Mouse (Mus musculus) limb, embryonic 11.5 days (tissue): Measurements from ENCODE around the gene Ophn1. TPM values are rescaled to one million over a fixed set of nuclear protein-coding genes. Genes with fewer than 3 reads are reported as not detected.
A peak's percentile ranks its signal among the peaks of the same experiment; 100 is the strongest.

Source experiments
- ATAC-seq: fragments of 200-750 bp; cut with Nextera tagmentation; 2 replicates; pipeline ENCODE4 v1.8.0; 2017; ENCODE audit warnings: low read depth; ENCODE audit not compliant: insufficient number of reproducible peaks, low FRiP score, low TSS enrichment
- DNase-seq: peaks from one replicate; pipeline ENCODE4 v3.0.0-alpha.2; 2015; ENCODE audit warnings: low spot score
- H3K27ac ChIP-seq: fragments of 300-500 bp; sonication (generic); replicated peaks from 2 replicates; pipeline ENCODE4 v1.5.1; 2014; ENCODE audit warnings: low read depth, mild to moderate bottlenecking, low read length
- H3K27me3 ChIP-seq: fragments of 300-500 bp; sonication (generic); 2 replicates; pipeline ENCODE4 v1.6.1; 2014; ENCODE audit warnings: mild to moderate bottlenecking, low read length, mixed read lengths; ENCODE audit not compliant: control insufficient read depth, insufficient read depth
- H3K36me3 ChIP-seq: fragments of 300-500 bp; sonication (generic); 2 replicates; pipeline ENCODE4 v1.6.1; 2014; ENCODE audit warnings: mild to moderate bottlenecking, low read length, moderate library complexity, mixed read lengths; ENCODE audit not compliant: control insufficient read depth, insufficient read depth
- H3K4me1 ChIP-seq: fragments of 300-500 bp; sonication (generic); 2 replicates; pipeline ENCODE4 v1.6.1; 2014; ENCODE audit warnings: low read length, mixed read lengths; ENCODE audit not compliant: control insufficient read depth, insufficient read depth
- H3K4me2 ChIP-seq: fragments of 300-500 bp; sonication (generic); 2 replicates; pipeline ENCODE4 v1.6.1; 2014; ENCODE audit warnings: low read depth, mild to moderate bottlenecking, moderate library complexity; ENCODE audit not compliant: severe bottlenecking
- H3K4me3 ChIP-seq: fragments of 300-500 bp; sonication (generic); 2 replicates; pipeline ENCODE4 v1.5.1; 2014; ENCODE audit warnings: low read depth, low read length
- H3K9ac ChIP-seq: fragments of 300-500 bp; sonication (generic); 2 replicates; pipeline ENCODE4 v1.6.1; 2014; ENCODE audit warnings: mild to moderate bottlenecking, low read length
- H3K9me3 ChIP-seq: fragments of 300-500 bp; sonication (generic); 2 replicates; pipeline ENCODE4 v1.6.1; 2016; ENCODE audit warnings: low read length; ENCODE audit not compliant: control insufficient read depth
- WGBS: fragments of 180-500 bp; shearing (Covaris S2); extraction: QIAGEN DNeasy Blood & Tissue Kit; methylation state at CpG from one replicate; pipeline ENCODE4 v1.1.7; 2014; 5-methylcytosine and 5-hydroxymethylcytosine counted together
- polyA plus RNA-seq: library from polyadenylated mRNA; unstranded; fragments of >200 nt; fragmentation: Nextera tagmentation; extraction: Ambion mirVana; gene quantifications from 2 replicates; pipeline ENCODE4 v1.2.1, GENCODE M21; 2014

Gene Ophn1
- polyA plus RNA-seq, result 9.8 and 12.6 TPM in 2 replicates

- Histone ChIP-seq H3K27me3 (peaks cover 20% of the 10 kb centered on the region), H3K4me2 (peak within 1 kb of the TSS; percentile 50), H3K9ac (peak within 1 kb of the TSS; percentile 47), H3K9me3 (no peaks in the 10 kb centered on the region), H3K27ac (0 out of 2 replicates have a peak within 1 kb of the TSS, but pooled peaks have one; percentile 12), H3K36me3 (no peaks in the 10 kb centered on the region), H3K4me1 (no peaks in the 10 kb centered on the region), H3K4me3 (peak within 1 kb of the TSS; percentile 45)
- ATAC-seq (peak; percentile 81), DNase-seq (peak; percentile 64)
- 15% methylated on average over 48 of the region's 48 CpGs for WGBS
Measured at GRCm38 (mm10) chrX:98890406-98891116, at the start of gene Ophn1. Gene Ophn1, minus strand, starts transcription at chrX:98891025.

- Histone ChIP-seq H3K4me2 (peak overlapping the region; percentile 44), H3K27ac (peak overlapping the region; percentile 81), H3K4me1 (no peaks in the 10 kb centered on the region), H3K4me3 (peak overlapping the region; percentile 53), H3K27me3 (no peaks in the 10 kb centered on the region), H3K9me3 (no peaks in the 10 kb centered on the region), H3K9ac (peak overlapping the region; percentile 72), H3K36me3 (no peaks in the 10 kb centered on the region)
- DNase-seq, result peak; percentile 95
- WGBS, result 20% methylated on average over 57 of the region's 57 CpGs
- ATAC-seq, result peak; percentile 90
Measured at GRCm38 (mm10) chrX:98937555-98938294, 46.9 kb upstream of the Ophn1 start.

DNA sequence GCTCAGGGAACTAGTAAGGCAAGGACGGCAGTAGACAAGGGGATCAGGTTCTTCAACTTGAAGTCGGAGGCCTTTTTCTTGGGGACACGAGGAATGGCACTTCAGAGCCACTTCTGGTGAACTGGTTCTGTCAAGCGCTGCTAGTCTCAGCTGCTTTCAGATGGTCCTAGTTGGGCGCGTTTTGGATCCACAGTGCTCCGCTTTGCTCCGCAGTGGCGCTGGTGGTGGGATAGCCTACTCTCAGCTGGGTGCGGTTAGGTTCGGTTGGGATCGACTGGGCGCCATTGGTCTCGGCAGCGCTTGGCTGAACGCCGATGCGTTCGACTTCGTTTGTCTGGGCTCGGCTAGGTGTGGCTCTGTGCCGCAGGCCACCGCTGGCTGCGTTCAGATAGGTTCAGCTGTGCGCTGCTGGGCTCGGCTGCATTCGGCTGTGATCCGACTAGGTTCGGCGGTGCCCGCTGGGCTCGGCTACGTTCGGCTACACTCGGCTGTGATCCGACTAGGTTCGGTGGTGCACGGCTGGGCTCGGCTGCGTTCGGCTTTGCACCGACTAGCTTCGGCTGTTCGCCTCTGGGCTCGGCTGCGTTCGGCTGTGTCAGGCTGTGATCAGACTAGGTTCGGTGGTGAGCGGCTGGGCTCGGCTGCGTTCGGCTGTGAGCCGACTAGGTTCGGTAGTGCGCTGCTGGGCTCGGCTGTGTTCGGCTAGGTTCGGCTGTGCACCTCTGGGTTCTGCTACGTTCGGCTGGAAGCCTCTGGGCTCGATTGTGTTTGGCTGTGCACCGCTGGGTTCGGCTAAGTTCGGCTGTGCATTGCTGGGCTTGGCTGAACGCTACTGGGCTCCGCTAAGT is 46.1 kb upstream of the Ophn1 start:
- Histone ChIP-seq H3K4me2 (peak overlapping the region; percentile 43), H3K4me3 (peak overlapping the region; percentile 53), H3K9me3 (no peaks in the 10 kb centered on the region), H3K9ac (peak overlapping the region; percentile 72), H3K27ac (peak overlapping the region; percentile 81), H3K36me3 (no peaks in the 10 kb centered on the region), H3K4me1 (no peaks in the 10 kb centered on the region), H3K27me3 (no peaks in the 10 kb centered on the region)
- WGBS, result 17% methylated on average over 66 of the region's 66 CpGs
- DNase-seq (peak; percentile 93), ATAC-seq (peak; percentile 92)

GRCm38 (mm10) chrX:98936101-98936500 is 45.3 kb upstream of the Ophn1 start, which contains the start of gene Yipf6:
Gene Yipf6, plus strand, starts transcription at chrX:98936316.
- WGBS, result 73% methylated on average over 3 of the region's 3 CpGs
- Histone ChIP-seq H3K27ac (peak within 1 kb of the TSS; percentile 81), H3K27me3 (no peaks in the 10 kb centered on the region), H3K4me1 (no peaks in the 10 kb centered on the region), H3K9ac (peak within 1 kb of the TSS; percentile 72), H3K4me3 (peak within 1 kb of the TSS; percentile 53), H3K36me3 (no peaks in the 10 kb centered on the region), H3K4me2 (peak within 1 kb of the TSS; percentile 43), H3K9me3 (no peaks in the 10 kb centered on the region)
- no peak for DNase-seq
- ATAC-seq, result no peak

GRCm38 (mm10) chrX:98919423-98919822 is 28.6 kb upstream of the Ophn1 start:
- H3K36me3 ChIP-seq, result no peaks in the 10 kb centered on the region
- no peak overlapping the region for H3K4me2 ChIP-seq
- H3K4me1 ChIP-seq, result no peaks in the 10 kb centered on the region
- no peak for ATAC-seq
- peak; percentile 21 for DNase-seq
- no peaks in the 10 kb centered on the region for H3K9me3 ChIP-seq
- H3K27me3 ChIP-seq, result no peaks in the 10 kb centered on the region
- WGBS, result 29% methylated on average over 6 of the region's 6 CpGs
- H3K4me3 ChIP-seq, result no peak overlapping the region
- no peak overlapping the region for H3K9ac ChIP-seq
- H3K27ac ChIP-seq, result no peak overlapping the region

- Histone ChIP-seq H3K27me3 (no peaks in the 10 kb centered on the region), H3K4me3 (no peak overlapping the region), H3K36me3 (no peaks in the 10 kb centered on the region), H3K9me3 (no peaks in the 10 kb centered on the region), H3K4me1 (no peaks in the 10 kb centered on the region), H3K9ac (no peak overlapping the region), H3K4me2 (no peak overlapping the region), H3K27ac (no peak overlapping the region)
- DNase-seq (no peak), ATAC-seq (no peak)
- WGBS, result 57% methylated on average over 1 of the region's 1 CpGs
Measured at GRCm38 (mm10) chrX:98908910-98909309, 18.1 kb upstream of the Ophn1 start.

- WGBS, result 89% methylated on average over 6 of the region's 6 CpGs
- ATAC-seq (no peak), DNase-seq (no peak)
- Histone ChIP-seq H3K27ac (no peak overlapping the region), H3K36me3 (no peaks in the 10 kb centered on the region), H3K4me1 (no peaks in the 10 kb centered on the region), H3K4me2 (no peak overlapping the region), H3K27me3 (no peaks in the 10 kb centered on the region), H3K9ac (no peak overlapping the region), H3K9me3 (no peaks in the 10 kb centered on the region), H3K4me3 (no peak overlapping the region)
Measured at GRCm38 (mm10) chrX:98904226-98904625, 13.4 kb upstream of the Ophn1 start.

DNA sequence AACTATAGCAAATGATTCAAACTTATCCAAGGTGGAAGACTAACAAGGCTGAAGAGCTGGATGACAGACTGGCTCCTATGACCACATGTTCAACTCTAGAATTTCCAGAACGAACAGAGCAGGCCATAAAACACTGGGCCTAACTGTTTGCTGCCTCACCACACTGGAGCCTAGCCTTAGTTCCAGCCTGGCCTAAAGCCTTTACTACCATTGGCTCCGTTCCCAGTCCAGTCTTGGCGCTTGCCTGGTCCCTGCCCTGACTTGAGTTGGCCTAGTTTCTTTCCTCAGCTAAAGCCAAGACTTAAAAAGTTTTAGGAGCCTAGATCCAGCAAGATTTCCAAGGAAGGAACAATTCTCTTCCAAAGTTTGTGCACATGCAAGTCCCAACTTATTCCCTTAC is 7.5 kb upstream of the Ophn1 start:
- no peaks in the 10 kb centered on the region for H3K9me3 ChIP-seq
- no peak overlapping the region for H3K27ac ChIP-seq
- no peak overlapping the region for H3K4me3 ChIP-seq
- no peaks in the 10 kb centered on the region for H3K36me3 ChIP-seq
- H3K9ac ChIP-seq, result no peak overlapping the region
- 63% methylated on average over 3 of the region's 3 CpGs for WGBS
- DNase-seq (no peak), ATAC-seq (no peak)
- H3K4me2 ChIP-seq, result no peak overlapping the region
- no peaks in the 10 kb centered on the region for H3K4me1 ChIP-seq
- no peaks in the 10 kb centered on the region for H3K27me3 ChIP-seq
